Mouse (Mus musculus): ENCODE results near the gene Pard3b.

DNA sequence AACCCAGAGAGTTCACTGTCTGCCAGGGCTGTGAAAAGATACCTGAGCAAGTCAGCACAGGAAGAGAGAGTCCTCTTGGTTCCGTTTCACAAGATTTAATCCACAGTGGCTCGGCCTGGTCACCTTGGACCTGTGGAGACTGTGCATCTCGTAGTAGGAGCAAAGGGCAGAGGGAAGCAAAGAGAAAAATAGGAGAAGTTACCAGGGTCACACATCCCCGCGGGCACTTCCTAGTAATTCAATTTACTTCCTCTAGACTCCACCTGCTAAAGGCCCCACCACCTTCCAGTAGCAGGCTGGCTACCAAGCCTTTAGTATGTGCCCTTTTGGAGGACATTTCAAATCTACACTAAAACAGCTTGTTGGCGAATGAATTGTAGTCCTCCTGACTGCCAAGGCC is 1052.6 kb downstream of the Pard3b start:
- TF ChIP-seq CTCF (conservative IDR thresholded peaks at IDR 0.05; ENCODE audit: low read length) (no peak), POU5F1 (IDR thresholded peaks at IDR 0.05; ENCODE audit: borderline replicate concordance, low read length) (no peak), NANOG (IDR thresholded peaks at IDR 0.05; ENCODE audit: borderline replicate concordance, low read length) (no peak)
